In the genomic region with DNA sequence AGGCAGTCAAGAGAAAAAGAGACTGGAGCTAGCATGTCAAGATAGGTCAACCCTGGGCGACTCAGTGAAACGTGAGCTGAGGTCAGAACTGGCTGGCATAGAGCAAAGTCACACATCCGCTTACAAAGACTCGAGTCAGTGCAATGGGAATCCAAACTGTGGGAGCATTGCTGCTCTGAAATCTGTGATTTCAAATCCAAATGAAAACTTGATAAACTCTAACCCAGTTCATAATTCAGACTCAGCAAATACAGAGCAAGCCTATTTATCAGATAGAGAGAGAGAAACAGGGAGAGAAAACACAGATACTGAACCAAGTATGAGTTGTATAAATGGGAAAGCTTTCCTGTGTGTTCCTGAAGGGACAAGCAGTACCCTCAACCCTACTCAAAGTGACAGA, we compare ENCODE assay signal across 17 mouse cellular contexts. TPM values are rescaled to one million over a fixed set of nuclear protein-coding genes. Genes with fewer than 3 reads are reported as not detected.
"Had no signal": no experiment of that assay in that cellular context is flagged by ENCODE, and none has a peak within 500 bp of the region (broad histone marks: within the 10 kb centered on the region; RNA-seq: fewer than 3 reads in every experiment).

A gene (plus strand): TSS at position 301 of the 400 bp plus-strand sequence.

- H3K27ac ChIP-seq: neural tube, embryonic 13.5 days; neural tube, embryonic 15.5 days; stomach, embryonic 15.5 days; stomach, postnatal 0 days had no signal

- H3K9ac ChIP-seq: neural tube, embryonic 13.5 days; neural tube, embryonic 15.5 days; stomach, embryonic 15.5 days had no signal

- H3K4me2 ChIP-seq: neural tube, embryonic 13.5 days; neural tube, embryonic 15.5 days; stomach, embryonic 15.5 days had no signal

- H3K9me3 ChIP-seq: neural tube, embryonic 13.5 days; neural tube, embryonic 15.5 days; stomach, embryonic 15.5 days had no signal

- H3K4me1 ChIP-seq: neural tube, embryonic 13.5 days; neural tube, embryonic 15.5 days; stomach, embryonic 15.5 days had no signal

- H3K27me3 ChIP-seq: neural tube, embryonic 13.5 days; neural tube, embryonic 15.5 days; stomach, embryonic 15.5 days had no signal

- H3K4me3 ChIP-seq: neural tube, embryonic 13.5 days; neural tube, embryonic 15.5 days; stomach, embryonic 15.5 days had no signal

- H3K36me3 ChIP-seq: stomach, embryonic 15.5 days had no signal

- DNase-seq: retina, postnatal 1 day; right cerebral cortex, adult 18-20 months; right cerebral cortex, postnatal 14 days; right cerebral cortex, postnatal 25 days; right cerebral cortex, postnatal 4 days; spleen, adult 18-20 months; thymus, adult 18-20 months; thymus, adult 2 months; thymus, postnatal 14 days; thymus, postnatal 25 days; thymus, postnatal 36 days; thymus, postnatal 4 days had no signal

RNA-seq across cellular contexts. Expression of the gene that starts here (rescaled TPM):
- polyA plus RNA-seq: small intestine, adult 2 months had no signal
